Mouse (Mus musculus) CH12.LX (cell line): Measurements from ENCODE around the gene Gm16181.

Source experiments
- BHLHE40 ChIP-seq: IDR thresholded peaks from 2 replicates; pipeline ENCODE4 v1.6.1; 2011; ENCODE audit warnings: mild to moderate bottlenecking, low read depth, low read length, improper control_type of control experiment
- CHD2 ChIP-seq: IDR thresholded peaks from 2 replicates; pipeline ENCODE4 v1.6.1; 2011; ENCODE audit warnings: low read length, improper control_type of control experiment
- CTCF ChIP-seq, 2 experiments: IDR thresholded peaks in 1 of 2; conservative IDR thresholded peaks in 1 of 2; 2 replicates each; pipeline ENCODE4 v1.5.1; 2011 to 2012; ENCODE audit warnings: low read depth in 2 of 2, low read length in 2 of 2, improper control_type of control experiment in 1 of 2, inconsistent platforms in 1 of 2, mild to moderate bottlenecking in 1 of 2, moderate library complexity in 1 of 2
- ELF1 ChIP-seq: IDR thresholded peaks from 2 replicates; pipeline ENCODE4 v1.6.1; 2014; ENCODE audit warnings: low read depth, mild to moderate bottlenecking, inconsistent platforms, low read length, improper control_type of control experiment
- EP300 ChIP-seq: IDR thresholded peaks from 2 replicates; pipeline ENCODE4 v1.6.1; 2011; ENCODE audit warnings: low read length, improper control_type of control experiment
- HCFC1 ChIP-seq: IDR thresholded peaks from 2 replicates; pipeline ENCODE4 v1.6.1; 2012; ENCODE audit warnings: low read depth, mild to moderate bottlenecking, inconsistent platforms, low read length, improper control_type of control experiment
- MAX ChIP-seq: IDR thresholded peaks from 2 replicates; pipeline ENCODE4 v1.6.1; 2011; ENCODE audit warnings: low read length, improper control_type of control experiment
- MAZ ChIP-seq: IDR thresholded peaks from 2 replicates; pipeline ENCODE4 v1.6.1; 2012; ENCODE audit warnings: low read depth, mild to moderate bottlenecking, inconsistent platforms, low read length, improper control_type of control experiment, moderate library complexity
- MXI1 ChIP-seq: IDR thresholded peaks from 2 replicates; pipeline ENCODE4 v1.6.1; 2011; ENCODE audit warnings: mild to moderate bottlenecking, low read depth, low read length, improper control_type of control experiment
- POLR2A ChIP-seq: IDR thresholded peaks from 2 replicates; pipeline ENCODE4 v1.6.1; 2011; ENCODE audit warnings: low read depth, mild to moderate bottlenecking, improper control_type of control experiment, low read length
- TBP ChIP-seq: conservative IDR thresholded peaks from 2 replicates; pipeline ENCODE4 v1.6.1; 2011; ENCODE audit warnings: low read depth, low read length, improper control_type of control experiment
- USF2 ChIP-seq: conservative IDR thresholded peaks from 2 replicates; pipeline ENCODE4 v1.6.1; 2011; ENCODE audit warnings: low read depth, low read length, improper control_type of control experiment
- ZKSCAN1 ChIP-seq: IDR thresholded peaks from 2 replicates; pipeline ENCODE4 v1.6.1; 2012; ENCODE audit warnings: low read depth, inconsistent platforms, low read length, improper control_type of control experiment, borderline replicate concordance

- TF ChIP-seq MAZ = no peak
- TF ChIP-seq MXI1 = no peak
- TF ChIP-seq CTCF (conservative IDR thresholded peaks at IDR 0.05 in 1 of 2, IDR thresholded peaks at IDR 0.05 in 1 of 2; ENCODE audit: low read depth in 2 of 2, low read length in 2 of 2) = no peak
- TF ChIP-seq ZKSCAN1 = no peak
- TF ChIP-seq CHD2 = no peak
- no peak for TF ChIP-seq USF2
- TF ChIP-seq ELF1 = no peak
- no peak for TF ChIP-seq POLR2A
- no peak for TF ChIP-seq BHLHE40
- TF ChIP-seq HCFC1 = no peak
- TF ChIP-seq TBP = no peak
- no peak for TF ChIP-seq MAX
- TF ChIP-seq EP300 = no peak
Observed at GRCm38 (mm10) chr17:35224641-35225040, 4.0 kb downstream of the Gm16181 start.
